Mouse (Mus musculus): Measurements from ENCODE around the gene Tcerg1l.
A peak's percentile ranks its signal among the peaks of the same experiment; 100 is the strongest.

The Tcerg1l gene

GRCm38 (mm10) chr7:138357475-138357874 is 40.1 kb downstream of the Tcerg1l start:
- no peak for DNase-seq (ENCODE audit: low read depth, low spot score)

- no peak for DNase-seq (ENCODE audit: low read depth, low spot score)
Measured at GRCm38 (mm10) chr7:138356655-138357449, 40.7 kb downstream of the Tcerg1l start.

- no peak for DNase-seq (ENCODE audit: low read depth, low spot score)
Measured at GRCm38 (mm10) chr7:138345451-138345850, 52.1 kb downstream of the Tcerg1l start.

DNA sequence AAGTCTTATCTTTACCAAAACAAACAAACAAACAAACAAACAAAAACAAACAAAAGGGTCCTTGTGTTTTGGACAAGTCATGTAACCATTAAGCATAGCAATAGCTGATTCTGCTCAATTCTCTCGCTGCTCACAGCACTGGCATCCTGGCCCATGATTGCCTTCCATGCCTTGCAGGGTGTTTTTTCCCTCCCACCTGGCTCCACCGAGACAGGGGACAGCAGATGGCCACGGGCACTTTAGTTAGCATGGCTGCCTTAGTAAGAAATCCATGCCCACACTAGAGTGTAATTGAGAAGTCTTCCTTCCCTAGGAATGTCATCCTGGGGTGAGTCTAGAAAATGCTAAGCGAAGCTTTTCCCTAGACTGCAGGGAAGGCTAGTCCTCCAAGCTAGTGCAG is 59.1 kb downstream of the Tcerg1l start:
- no peak for DNase-seq (ENCODE audit: low read depth, low spot score)

DNA sequence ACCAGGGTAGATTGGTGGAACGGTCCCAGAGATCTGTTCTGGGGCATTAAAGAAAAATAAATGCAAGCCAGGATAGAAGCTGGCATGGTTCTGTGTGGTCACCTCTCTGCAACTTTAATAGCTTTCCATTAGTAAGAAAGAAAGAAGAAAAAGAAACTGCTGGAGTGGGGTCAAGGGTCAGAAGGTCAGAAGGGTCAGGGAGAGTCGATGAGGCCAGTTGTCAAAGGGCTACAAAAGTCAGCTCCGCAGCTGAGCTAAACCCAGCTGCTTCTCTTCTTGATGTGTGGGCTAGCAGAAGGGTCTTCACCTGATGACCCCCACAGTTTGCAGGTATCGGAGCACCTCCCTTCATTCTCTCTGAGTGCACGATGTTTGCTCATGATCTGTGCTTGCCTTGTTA is 59.6 kb downstream of the Tcerg1l start:
- no peak for DNase-seq (ENCODE audit: low read depth, low spot score)

DNA sequence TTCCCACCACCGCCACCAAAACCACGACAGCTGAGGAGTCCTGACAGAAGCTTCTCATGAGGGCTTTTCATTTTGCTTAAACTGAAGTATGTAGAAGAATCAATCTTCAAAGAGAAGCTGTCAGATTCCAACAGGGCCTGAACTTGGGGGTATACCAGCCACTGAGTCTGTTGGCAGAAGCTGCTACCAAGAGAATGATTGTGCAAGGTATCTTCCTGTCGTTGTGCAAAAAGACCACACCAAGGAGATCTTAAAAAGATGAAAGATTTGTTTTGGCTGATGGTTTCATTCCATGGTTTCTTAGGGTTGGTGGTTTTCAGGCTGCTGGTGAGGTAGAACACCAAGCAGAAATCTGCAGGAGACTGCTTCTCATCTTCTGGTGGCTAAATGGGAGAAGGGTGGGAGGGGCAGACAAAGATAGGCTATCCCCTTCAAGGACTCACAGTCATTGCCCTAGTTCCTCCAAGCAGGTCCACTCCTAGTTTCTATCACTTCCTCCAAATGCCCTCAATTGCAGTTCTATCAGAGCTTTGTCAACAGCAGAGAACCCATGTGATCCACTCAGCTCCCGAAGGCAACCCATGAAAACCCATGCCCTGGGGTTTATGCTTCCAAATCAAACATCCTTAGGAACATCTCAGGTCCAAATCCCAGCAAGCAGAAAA is 64.9 kb downstream of the Tcerg1l start:
- no peak for DNase-seq (ENCODE audit: low read depth, low spot score)

DNA sequence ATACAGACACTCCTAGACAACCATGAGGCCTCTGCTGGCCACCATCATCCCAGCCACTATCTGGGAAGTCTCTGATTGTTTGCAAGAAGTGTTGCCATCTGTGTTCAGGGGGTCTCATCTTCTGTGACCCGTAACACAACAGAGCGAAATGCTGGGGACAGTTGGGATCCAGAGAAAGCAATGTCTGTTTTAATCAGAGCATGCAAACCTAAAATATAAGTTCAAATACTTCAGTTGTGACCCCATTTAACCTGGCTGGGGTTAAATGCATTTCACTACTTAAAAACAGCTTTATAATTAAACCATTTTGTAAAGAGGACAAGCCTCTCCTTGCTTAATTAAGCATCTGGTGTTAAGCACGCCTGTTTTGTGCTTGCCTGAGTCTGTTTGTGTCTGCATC is 66.3 kb downstream of the Tcerg1l start:
- no peak for DNase-seq (ENCODE audit: low read depth, low spot score)

DNA sequence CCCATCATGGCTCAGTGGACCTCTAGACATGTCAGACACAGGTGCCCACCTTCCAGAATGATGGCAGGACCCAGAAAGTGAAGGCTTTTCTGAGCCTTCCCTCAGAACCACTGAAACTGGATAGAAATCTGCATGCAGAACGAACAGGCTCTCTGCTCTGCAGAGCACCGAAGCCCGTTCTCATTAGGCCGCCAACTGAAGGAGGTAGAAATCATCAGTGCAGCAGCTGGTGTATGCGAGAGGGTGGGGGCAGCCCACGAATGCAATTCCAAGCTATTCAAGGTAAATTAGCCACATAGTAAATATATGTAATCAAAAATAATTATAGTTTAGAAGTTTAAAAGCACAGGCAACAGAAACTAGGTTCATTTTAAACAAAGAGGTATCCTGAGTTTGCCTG is 68.9 kb downstream of the Tcerg1l start:
- no peak for DNase-seq (ENCODE audit: low read depth, low spot score)

DNA sequence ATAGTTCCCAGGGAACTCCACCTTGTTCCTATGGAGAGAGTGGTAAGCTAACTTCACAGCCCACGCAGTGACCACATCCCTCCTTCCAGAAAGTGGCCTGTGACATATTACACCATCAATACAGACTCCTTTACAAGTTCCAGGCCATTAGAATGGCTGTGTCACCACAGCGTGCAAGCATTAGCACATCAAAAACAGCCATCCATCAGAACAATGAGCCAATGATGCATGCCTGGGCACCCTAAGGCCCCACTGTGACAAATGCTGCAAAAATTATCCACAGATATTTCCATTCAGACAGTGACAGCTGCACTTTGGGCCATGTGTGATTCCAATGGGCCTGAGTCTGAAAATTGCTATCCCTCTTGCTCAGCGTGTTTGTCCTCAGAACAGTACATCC is 70.8 kb downstream of the Tcerg1l start:
- no peak for DNase-seq (ENCODE audit: low read depth, low spot score)

GRCm38 (mm10) chr7:138313733-138314132 is 83.8 kb downstream of the Tcerg1l start:
- DNase-seq (ENCODE audit: low read depth, low spot score) = no peak

DNA sequence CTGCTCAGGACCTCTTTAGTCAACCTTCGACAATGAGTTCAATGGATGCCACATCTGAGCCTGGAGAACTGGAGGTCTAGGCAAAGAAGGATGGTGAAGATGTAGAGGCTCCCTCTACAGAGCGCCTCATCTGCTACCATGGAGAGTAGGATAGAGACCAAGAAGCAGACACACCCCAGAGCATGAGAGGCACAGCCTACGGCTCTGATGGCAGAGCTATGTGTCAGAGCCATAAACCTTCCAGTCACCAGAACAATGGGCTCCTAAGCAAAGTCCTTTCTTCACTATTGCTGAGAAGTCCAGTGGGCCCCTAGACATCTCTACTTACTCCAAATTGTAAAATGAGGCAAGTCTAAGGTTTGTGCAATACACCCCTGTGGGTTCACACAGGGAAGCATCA is 91.4 kb downstream of the Tcerg1l start:
- no peak for DNase-seq (ENCODE audit: low read depth, low spot score)

- no peak for DNase-seq (ENCODE audit: low read depth, low spot score)
Measured at GRCm38 (mm10) chr7:138284790-138285189, 112.7 kb downstream of the Tcerg1l start.

- no peak for DNase-seq (ENCODE audit: low read depth, low spot score)
Measured at GRCm38 (mm10) chr7:138275263-138275662, 122.3 kb downstream of the Tcerg1l start.

GRCm38 (mm10) chr7:138271328-138271727 is 126.2 kb downstream of the Tcerg1l start:
- DNase-seq (ENCODE audit: low read depth, low spot score) = no peak

- no peak for DNase-seq (ENCODE audit: low read depth, low spot score)
Measured at GRCm38 (mm10) chr7:138269386-138269785, 128.1 kb downstream of the Tcerg1l start.

GRCm38 (mm10) chr7:138267976-138268646 is 129.4 kb downstream of the Tcerg1l start:
- DNase-seq (ENCODE audit: low read depth, low spot score) = no peak

DNA sequence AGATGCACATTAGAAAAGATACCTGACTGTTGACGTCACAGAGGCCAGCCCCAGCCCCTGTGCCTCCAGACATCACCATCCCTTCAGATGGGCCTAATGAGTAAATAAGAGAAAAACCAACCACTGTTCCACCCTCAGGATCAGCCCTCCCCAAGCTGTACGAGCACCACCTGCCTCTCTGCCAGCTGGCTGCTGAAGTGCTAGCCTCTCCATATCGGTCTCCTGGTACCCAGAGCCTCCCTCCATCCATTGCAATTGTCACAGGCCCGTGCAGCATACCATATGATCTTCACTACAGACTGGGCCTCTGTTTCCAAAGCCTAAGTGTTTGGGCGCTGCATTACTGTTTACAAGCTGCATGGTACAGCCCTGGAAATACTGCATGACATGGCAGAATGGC is 148.9 kb downstream of the Tcerg1l start:
- DNase-seq (ENCODE audit: low read depth, low spot score) = no peak

DNA sequence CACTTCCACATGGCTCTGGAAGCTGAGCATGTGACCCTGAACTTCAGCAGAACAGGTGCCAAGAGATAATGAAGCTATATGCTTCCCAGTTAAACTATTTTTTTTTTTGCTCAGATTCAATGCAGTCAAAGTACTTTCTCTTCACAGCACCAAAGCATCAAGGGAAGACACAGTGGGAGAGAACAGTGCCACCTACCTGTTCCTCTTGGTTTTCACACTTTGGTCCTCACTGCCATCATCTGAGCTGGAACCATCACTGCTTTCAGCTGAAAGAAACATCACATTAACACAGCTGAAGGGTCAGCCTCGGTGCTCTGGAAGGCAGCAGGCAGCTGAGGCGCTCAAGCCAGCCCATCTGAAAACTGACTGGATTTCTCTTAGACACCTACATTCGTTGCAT is 149.4 kb downstream of the Tcerg1l start:
- DNase-seq (ENCODE audit: low read depth, low spot score) = peak; percentile 9

GRCm38 (mm10) chr7:138246684-138247083 is 150.8 kb downstream of the Tcerg1l start:
- no peak for DNase-seq (ENCODE audit: low read depth, low spot score)

GRCm38 (mm10) chr7:138242229-138242628 is 155.3 kb downstream of the Tcerg1l start:
- no peak for DNase-seq (ENCODE audit: low read depth, low spot score)

DNA sequence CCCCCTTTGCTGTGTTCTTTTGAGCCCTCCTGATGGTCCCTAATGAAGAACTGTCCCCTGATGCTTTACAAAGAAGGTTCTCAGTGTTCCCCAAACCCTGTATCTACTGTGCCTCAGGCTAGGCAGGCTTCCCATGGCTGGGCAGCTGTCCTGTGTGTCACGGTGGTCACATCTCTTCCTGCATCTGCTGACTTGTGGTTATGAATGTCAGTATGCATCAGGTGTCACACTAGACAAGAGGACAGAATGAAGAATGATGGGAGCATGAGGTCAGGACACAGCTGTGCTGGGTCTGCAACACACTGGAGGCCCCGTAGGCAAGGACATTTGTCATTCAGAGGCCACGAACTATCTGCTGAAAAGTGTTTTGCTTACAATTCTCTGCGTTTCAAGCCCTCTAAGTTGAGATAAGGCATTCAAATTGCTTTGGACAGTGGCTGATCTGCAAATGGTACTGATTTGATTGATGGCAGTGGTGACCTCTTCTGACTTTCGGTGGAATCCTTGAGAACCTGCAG is 159.8 kb downstream of the Tcerg1l start:
- no peak for DNase-seq (ENCODE audit: low read depth, low spot score)

GRCm38 (mm10) chr7:138224252-138224651 is 173.3 kb downstream of the Tcerg1l start:
- no peak for DNase-seq (ENCODE audit: low read depth, low spot score)

Measured in A20 (cell line).